Mouse (Mus musculus): ENCODE measurements at regions not wholly inside any gene's neighbourhood (a gene's known extent, or its start where the extent isn't known, plus 50 kb on each side); places are given as distances from the start of the nearest gene placed in this dataset.
"Not testable (repeated sequence)": the region's sequence is repeated elsewhere in the genome, so short reads cannot be mapped to it uniquely, and the experiment has no call there.

GRCm38 (mm10) chr7:73600776-73601175 lies 59.1 kb upstream of the Chd2 start:
- WGBS (ENCODE audit: insufficient replicate concordance), result 26% methylated on average over 1 of the region's 1 CpGs
- H3K9ac ChIP-seq (replicated peaks), result no peak overlapping the region
- no peak overlapping the region for H3K4me3 ChIP-seq (ENCODE audit: low read depth, low read length)
- no peak overlapping the region for H3K27ac ChIP-seq (ENCODE audit: low read depth)
- H3K9me3 ChIP-seq (ENCODE audit: low read length), result no peaks in the 10 kb centered on the region
- no peak for ATAC-seq
- peak overlapping the region; percentile 22; the same call in 1 of the 2 replicates for H3K4me2 ChIP-seq (ENCODE audit: low read depth, low read length)
- peaks cover 40% of the 10 kb centered on the region for H3K4me1 ChIP-seq (ENCODE audit: insufficient read depth)
- no peaks in the 10 kb centered on the region for H3K36me3 ChIP-seq (replicated peaks; ENCODE audit: insufficient read depth, low read length)
- no peaks in the 10 kb centered on the region for H3K27me3 ChIP-seq (ENCODE audit: insufficient read depth, low read length)
- TF ChIP-seq EP300 (IDR thresholded peaks at IDR 0.05; ENCODE audit: low read depth) (peak; percentile 75), CTCF (IDR thresholded peaks at IDR 0.05; ENCODE audit: low read depth) (no peak)
- DNase-seq, result no peak

- WGBS (ENCODE audit: insufficient replicate concordance), result 74% methylated on average over 3 of the region's 3 CpGs
- peaks cover 42% of the 10 kb centered on the region for H3K4me1 ChIP-seq (ENCODE audit: insufficient read depth)
- not testable (repeated sequence) for H3K36me3 ChIP-seq (replicated peaks; ENCODE audit: insufficient read depth, low read length); H3K4me2 ChIP-seq (ENCODE audit: low read depth, low read length); H3K4me3 ChIP-seq (ENCODE audit: low read depth, low read length); H3K27ac ChIP-seq (ENCODE audit: low read depth); H3K9me3 ChIP-seq (ENCODE audit: low read length); H3K27me3 ChIP-seq (ENCODE audit: insufficient read depth, low read length); DNase-seq; H3K9ac ChIP-seq (replicated peaks); ATAC-seq
Observed at GRCm38 (mm10) chr7:73600003-73600385, 58.4 kb upstream of the Chd2 start.

GRCm38 (mm10) chr7:73599354-73600002 lies 57.8 kb upstream of the Chd2 start:
- Histone ChIP-seq H3K4me2 (ENCODE audit: low read depth, low read length) (no peak overlapping the region), H3K4me1 (ENCODE audit: insufficient read depth) (peaks cover 42% of the 10 kb centered on the region), H3K27ac (ENCODE audit: low read depth) (no peak overlapping the region), H3K27me3 (ENCODE audit: insufficient read depth, low read length) (no peaks in the 10 kb centered on the region), H3K36me3 (replicated peaks; ENCODE audit: insufficient read depth, low read length) (no peaks in the 10 kb centered on the region), H3K4me3 (ENCODE audit: low read depth, low read length) (no peak overlapping the region), H3K9ac (replicated peaks) (no peak overlapping the region), H3K9me3 (ENCODE audit: low read length) (no peaks in the 10 kb centered on the region)
- DNase-seq (no peak), ATAC-seq (no peak)
- TF ChIP-seq CTCF (IDR thresholded peaks at IDR 0.05; ENCODE audit: low read depth) (no peak), EP300 (IDR thresholded peaks at IDR 0.05; ENCODE audit: low read depth) (no peak)
- WGBS (ENCODE audit: insufficient replicate concordance), result 60% methylated on average over 9 of the region's 9 CpGs

DNA sequence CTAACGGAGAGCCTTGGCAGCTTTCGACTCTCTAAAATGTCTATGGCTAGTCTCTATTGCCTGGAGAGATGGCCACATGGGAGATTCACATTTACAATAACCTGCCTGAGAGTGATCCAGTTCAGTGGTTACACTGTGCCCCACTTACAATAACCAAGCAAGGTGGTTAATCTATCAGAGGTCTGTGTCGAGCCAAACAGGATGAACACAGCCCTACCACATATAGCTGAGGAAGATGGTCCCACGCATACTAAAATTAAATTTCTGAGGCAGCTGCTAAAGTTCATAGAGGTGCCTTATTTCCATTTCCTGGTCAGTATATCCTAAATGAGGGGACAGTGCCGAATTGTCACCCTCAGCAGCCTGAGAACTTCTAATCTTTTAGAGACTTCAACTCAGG lies 56.3 kb upstream of the Chd2 start:
- no peak overlapping the region for H3K4me3 ChIP-seq (ENCODE audit: low read depth, low read length)
- H3K36me3 ChIP-seq (replicated peaks; ENCODE audit: insufficient read depth, low read length), result no peaks in the 10 kb centered on the region
- no peaks in the 10 kb centered on the region for H3K27me3 ChIP-seq (ENCODE audit: insufficient read depth, low read length)
- TF ChIP-seq EP300 (IDR thresholded peaks at IDR 0.05; ENCODE audit: low read depth), result no peak
- TF ChIP-seq CTCF (IDR thresholded peaks at IDR 0.05; ENCODE audit: low read depth), result no peak
- H3K4me1 ChIP-seq (ENCODE audit: insufficient read depth), result peaks cover 49% of the 10 kb centered on the region
- no peak for DNase-seq
- no peak overlapping the region for H3K9ac ChIP-seq (replicated peaks)
- H3K4me2 ChIP-seq (ENCODE audit: low read depth, low read length), result no peak overlapping the region
- ATAC-seq, result no peak
- H3K27ac ChIP-seq (ENCODE audit: low read depth), result no peak overlapping the region
- 80% methylated on average over 5 of the region's 5 CpGs for WGBS (ENCODE audit: insufficient replicate concordance)
- H3K9me3 ChIP-seq (ENCODE audit: low read length), result no peaks in the 10 kb centered on the region

GRCm38 (mm10) chr7:73596866-73597840 lies 55.5 kb upstream of the Chd2 start:
- TF ChIP-seq CTCF (IDR thresholded peaks at IDR 0.05; ENCODE audit: low read depth) (no peak), EP300 (IDR thresholded peaks at IDR 0.05; ENCODE audit: low read depth) (no peak)
- no peaks in the 10 kb centered on the region for H3K36me3 ChIP-seq (replicated peaks; ENCODE audit: insufficient read depth, low read length)
- no peak overlapping the region for H3K9ac ChIP-seq (replicated peaks)
- no peaks in the 10 kb centered on the region for H3K9me3 ChIP-seq (ENCODE audit: low read length)
- DNase-seq (no peak), ATAC-seq (no peak)
- 0 out of 2 replicates have a peak overlapping the region, but pooled peaks have one; percentile 75 for H3K4me2 ChIP-seq (ENCODE audit: low read depth, low read length)
- H3K4me1 ChIP-seq (ENCODE audit: insufficient read depth), result peaks cover 49% of the 10 kb centered on the region
- peak overlapping the region; percentile 83 for H3K27ac ChIP-seq (ENCODE audit: low read depth)
- H3K4me3 ChIP-seq (ENCODE audit: low read depth, low read length), result no peak overlapping the region
- no peaks in the 10 kb centered on the region for H3K27me3 ChIP-seq (ENCODE audit: insufficient read depth, low read length)
- WGBS (ENCODE audit: insufficient replicate concordance), result 65% methylated on average over 11 of the region's 11 CpGs

GRCm38 (mm10) chr7:73596415-73596814 lies 54.8 kb upstream of the Chd2 start:
- no peak overlapping the region for H3K4me3 ChIP-seq (ENCODE audit: low read depth, low read length)
- peak overlapping the region; percentile 83 for H3K27ac ChIP-seq (ENCODE audit: low read depth)
- H3K27me3 ChIP-seq (ENCODE audit: insufficient read depth, low read length), result no peaks in the 10 kb centered on the region
- no peaks in the 10 kb centered on the region for H3K36me3 ChIP-seq (replicated peaks; ENCODE audit: insufficient read depth, low read length)
- no peaks in the 10 kb centered on the region for H3K9me3 ChIP-seq (ENCODE audit: low read length)
- H3K4me2 ChIP-seq (ENCODE audit: low read depth, low read length), result peak overlapping the region; percentile 75; the same call in 1 of the 2 replicates
- 0 out of 2 replicates have a peak overlapping the region, but pooled peaks have one; percentile 53 for H3K9ac ChIP-seq (replicated peaks)
- DNase-seq (no peak), ATAC-seq (no peak)
- no peak for TF ChIP-seq EP300 (IDR thresholded peaks at IDR 0.05; ENCODE audit: low read depth)
- TF ChIP-seq CTCF (IDR thresholded peaks at IDR 0.05; ENCODE audit: low read depth), result no peak
- H3K4me1 ChIP-seq (ENCODE audit: insufficient read depth), result peaks cover 45% of the 10 kb centered on the region
- 14% methylated on average over 2 of the region's 2 CpGs for WGBS (ENCODE audit: insufficient replicate concordance)

Measured in liver, postnatal 0 days (tissue).